Mouse (Mus musculus) left cerebral cortex, adult 2 months (tissue): ENCODE data around the gene Dnlz. TPM values are rescaled to one million over a fixed set of nuclear protein-coding genes. Genes with fewer than 3 reads are reported as not detected.
A peak's percentile ranks its signal among the peaks of the same experiment; 100 is the strongest.

ENCODE experiments used
- DNase-seq, 2 experiments: peaks; one replicate each; pipeline ENCODE4 v3.0.0; 2021 to 2022; ENCODE audit warnings: low spot score in 2 of 2, mixed read lengths in 1 of 2; ENCODE audit errors: extremely low spot score in 1 of 2
- H3K27ac ChIP-seq: fragments of 200-600 bp; 2 replicates; pipeline ENCODE4 v1.8.1; 2022
- H3K4me3 ChIP-seq: fragments of 200-600 bp; 2 replicates; pipeline ENCODE4 v1.8.1; 2022
- CTCF ChIP-seq: fragments of 200-600 bp; IDR thresholded peaks from 2 replicates; pipeline ENCODE4 v1.8.1; 2022; ENCODE audit warnings: antibody characterized with exemption, mild to moderate bottlenecking, moderate library complexity
- intact Hi-C: fragments of 180-260 bp; cut with DNase I; formaldehyde crosslinking; loops from one replicate; pipeline ENCODE4 v1.15.1; 2025
- total RNA-seq, 2 experiments: library from RNA; stranded (reverse); gene quantifications; 2 replicates each; pipeline ENCODE4 v1.2.3; 2021

Gene Dnlz
- total RNA-seq, 2 experiments from 2014 or later = 26.7 to 28.9 TPM

DNA sequence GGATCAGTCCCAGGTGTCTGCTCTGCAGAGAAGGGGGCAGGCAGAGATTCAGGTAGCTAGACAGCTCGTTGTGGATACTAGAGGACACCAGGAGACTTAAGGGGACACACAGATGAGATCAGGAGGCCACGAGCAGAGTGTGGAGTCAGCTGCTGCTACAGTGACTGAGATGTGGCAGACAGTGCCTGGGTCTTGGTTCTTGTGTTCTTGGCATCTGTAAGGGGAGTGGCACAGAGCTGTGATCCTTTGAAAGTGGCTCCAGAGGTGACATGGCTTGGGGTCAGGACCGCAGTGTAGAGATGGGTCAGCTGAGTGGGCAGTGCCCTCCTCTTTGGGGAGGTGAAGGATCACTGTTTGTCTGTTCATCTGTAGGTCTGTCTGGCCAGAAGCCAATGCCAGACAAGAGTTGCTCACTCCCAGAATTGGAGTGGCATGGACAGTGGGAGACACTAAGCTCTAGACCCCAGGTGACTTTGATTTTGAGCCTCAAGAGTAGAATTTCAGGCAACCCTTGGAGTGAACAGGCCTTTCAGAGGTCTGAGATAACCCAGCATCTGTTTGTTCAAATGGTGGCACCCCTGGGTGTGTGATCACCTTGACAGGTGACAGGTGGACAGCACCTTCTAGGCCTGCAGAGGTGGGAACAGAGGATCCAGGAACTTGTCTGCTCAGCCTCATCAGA is 33.8 kb downstream of the Dnlz start:
- no peak overlapping the region for H3K4me3 ChIP-seq
- no peak for DNase-seq

GRCm38 (mm10) chr2:26317371-26317770 is 34.5 kb downstream of the Dnlz start:
- TF ChIP-seq CTCF = no peak
- no peak overlapping the region for H3K4me3 ChIP-seq
- H3K27ac ChIP-seq = no peak overlapping the region
- DNase-seq = no peak
- intact Hi-C loops = loop anchor here (5.0 kb wide), 1 partner anchor 70 kb away; the partner anchor contains the start of genes Entr1 and Pmpca

More for the DNA sequence above, 33.8 kb downstream of the Dnlz start:
- H3K27ac ChIP-seq = no peak overlapping the region
- intact Hi-C loops = loop anchor here (5.0 kb wide), 1 partner anchor 69 kb away; the partner anchor contains the start of genes Entr1 and Pmpca
- no peak for TF ChIP-seq CTCF

DNA sequence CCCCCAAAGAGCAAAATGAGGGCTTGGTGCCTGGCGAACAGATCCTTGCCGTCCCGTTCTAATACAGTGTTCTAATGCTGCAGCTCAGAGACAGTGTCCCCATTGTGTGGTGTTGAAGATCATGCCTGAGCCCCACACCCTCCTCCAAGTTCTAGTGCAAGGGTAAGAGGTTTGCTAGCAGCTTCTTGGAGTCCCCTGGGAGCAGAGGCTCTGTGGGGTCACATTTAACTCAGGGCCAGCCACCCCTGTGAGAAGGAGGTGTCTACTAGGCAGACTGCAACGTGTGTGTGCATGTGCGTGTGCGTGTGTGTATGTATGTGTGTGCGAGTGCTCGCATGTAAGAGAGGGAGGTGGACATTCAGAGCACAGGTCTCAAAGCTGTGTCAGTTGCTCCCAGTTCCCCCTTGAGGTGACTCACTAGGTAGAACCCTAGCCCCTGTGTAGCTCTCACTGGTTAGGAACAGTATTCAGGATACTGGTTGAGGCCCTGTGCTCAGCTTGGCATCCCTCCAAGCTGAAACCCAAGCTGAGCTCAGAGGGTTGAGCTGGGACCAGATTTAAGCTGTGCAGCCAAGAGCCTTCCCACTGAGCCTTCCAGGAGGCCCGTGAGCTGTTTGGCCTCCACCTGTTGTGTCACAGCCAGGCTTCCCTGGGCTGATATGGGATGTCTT is 35.2 kb downstream of the Dnlz start:
- Histone ChIP-seq H3K4me3 (peak overlapping the region; percentile 69), H3K27ac (peak overlapping the region; percentile 95)
- intact Hi-C loops = loop anchor here (5.0 kb wide), 1 partner anchor 71 kb away; the partner anchor contains the start of genes Entr1 and Pmpca

GRCm38 (mm10) chr2:26315925-26316311 is 36.0 kb downstream of the Dnlz start:
- Histone ChIP-seq H3K27ac (peak overlapping the region; percentile 95), H3K4me3 (peak overlapping the region; percentile 69)
- intact Hi-C loops = loop anchor here (5.0 kb wide), 1 partner anchor 71 kb away; the partner anchor contains the start of genes Entr1 and Pmpca
- no peak for DNase-seq
- TF ChIP-seq CTCF = no peak

More for the DNA sequence above, 35.2 kb downstream of the Dnlz start:
- TF ChIP-seq CTCF = no peak
- DNase-seq = no peak

DNA sequence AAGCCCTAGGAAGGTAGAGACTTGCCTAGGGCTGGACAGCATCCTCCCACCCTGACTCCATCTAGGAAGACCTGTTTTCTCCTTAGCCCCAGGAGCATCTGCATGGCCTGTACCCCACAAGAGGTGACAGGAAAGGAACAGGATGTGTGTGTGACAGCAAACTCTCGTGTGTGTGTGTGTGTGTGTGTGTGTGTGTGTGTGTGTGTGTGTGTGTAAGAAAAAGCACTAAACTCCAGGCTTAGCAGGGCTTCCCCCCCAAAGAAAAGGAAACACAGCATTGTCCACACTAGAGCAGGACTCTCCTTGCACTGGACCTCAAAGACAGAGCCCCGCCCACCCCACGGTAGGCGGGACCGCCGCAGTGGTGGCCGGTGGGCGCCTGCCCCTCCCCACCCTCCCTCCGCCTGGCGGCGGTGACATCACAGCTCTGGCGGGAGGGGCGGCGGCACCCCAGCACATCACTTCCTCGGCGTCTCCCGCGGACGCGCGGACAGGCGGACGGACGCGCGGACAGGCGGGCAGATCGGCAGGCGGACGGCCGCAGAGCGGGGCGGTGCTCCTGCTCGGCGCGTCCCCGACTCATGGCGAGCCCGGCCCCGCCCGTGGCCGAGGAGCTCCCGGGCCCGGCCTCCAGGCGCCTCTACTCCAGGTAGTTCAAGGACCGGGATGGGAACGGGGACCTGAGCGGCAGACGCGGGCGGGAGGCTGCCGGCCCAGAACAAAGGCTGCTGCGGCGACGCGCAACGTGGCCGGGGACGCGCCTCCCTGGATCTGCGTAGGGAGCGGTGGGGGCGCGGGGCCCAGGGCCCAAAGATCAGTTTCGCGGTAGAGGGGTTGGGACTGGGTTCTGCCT is 36.6 kb downstream of the Dnlz start, which contains the start of gene Gpsm1:
Gene Gpsm1, plus strand, starts transcription at position 444 of the 853 bp plus-strand sequence.
- TF ChIP-seq CTCF = no peak; the same call in 1 of the 2 replicates
- Histone ChIP-seq H3K27ac (peak within 1 kb of the TSS; percentile 95), H3K4me3 (peak within 1 kb of the TSS; percentile 69)
- intact Hi-C loops = loop anchor here (5.0 kb wide), 1 partner anchor 72 kb away; the partner anchor contains the start of genes Entr1 and Pmpca
- DNase-seq = peak; percentile 78

GRCm38 (mm10) chr2:26314281-26315071 is 37.4 kb downstream of the Dnlz start:
- intact Hi-C loops = loop anchor here (5.0 kb wide), 1 partner anchor 73 kb away; the partner anchor contains the start of genes Entr1 and Pmpca
- DNase-seq = no peak
- H3K27ac ChIP-seq = peak overlapping the region; percentile 25; the same call in 1 of the 2 replicates

DNA sequence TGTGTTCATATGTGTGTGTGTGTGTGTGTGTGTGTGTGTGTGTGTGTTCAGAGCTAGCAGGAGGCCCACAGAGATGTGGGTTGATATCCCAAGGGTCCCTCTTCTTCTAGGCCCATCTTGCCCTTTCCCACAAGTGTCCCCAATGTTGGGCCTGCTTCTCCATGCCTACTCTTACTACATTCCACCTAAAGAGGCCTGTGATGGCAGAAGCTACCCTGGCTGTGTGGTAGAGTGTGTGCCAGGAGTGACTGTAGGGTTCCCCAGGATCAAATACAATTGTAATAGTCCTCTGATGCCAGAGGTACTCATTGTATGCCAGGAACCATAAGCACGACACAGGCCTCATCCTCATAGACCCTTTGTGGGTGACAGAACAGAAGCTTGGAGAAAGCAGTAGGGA is 38.5 kb downstream of the Dnlz start:
- intact Hi-C loops = no loop called here
- Histone ChIP-seq H3K27ac (no peak overlapping the region), H3K4me3 (no peak overlapping the region)
- no peak for TF ChIP-seq CTCF
- no peak for DNase-seq

More at GRCm38 (mm10) chr2:26314281-26315071, 37.4 kb downstream of the Dnlz start:
- no peak overlapping the region for H3K4me3 ChIP-seq
- TF ChIP-seq CTCF = no peak

DNA sequence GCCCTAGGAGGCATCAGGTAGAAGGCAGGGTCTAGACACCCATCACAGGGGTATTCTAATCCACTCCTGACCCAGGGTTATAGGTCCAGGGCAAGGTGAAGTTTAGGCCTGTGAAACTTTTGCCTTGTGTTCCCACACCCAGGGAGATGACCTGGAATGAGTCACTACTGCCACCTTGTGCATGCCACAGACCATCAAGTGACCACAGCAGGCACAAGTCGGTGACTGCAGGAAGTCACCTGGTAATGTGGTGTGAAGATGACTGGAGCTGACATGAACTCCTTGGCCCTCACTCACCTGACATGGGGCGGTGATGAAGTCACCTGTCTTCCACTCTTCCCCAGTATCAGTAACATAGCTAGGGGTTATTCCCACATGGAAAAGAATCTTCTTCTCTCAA is 39.1 kb downstream of the Dnlz start:
- intact Hi-C loops = no loop called here
- TF ChIP-seq CTCF = no peak
- Histone ChIP-seq H3K4me3 (no peak overlapping the region), H3K27ac (no peak overlapping the region)
- DNase-seq = no peak

DNA sequence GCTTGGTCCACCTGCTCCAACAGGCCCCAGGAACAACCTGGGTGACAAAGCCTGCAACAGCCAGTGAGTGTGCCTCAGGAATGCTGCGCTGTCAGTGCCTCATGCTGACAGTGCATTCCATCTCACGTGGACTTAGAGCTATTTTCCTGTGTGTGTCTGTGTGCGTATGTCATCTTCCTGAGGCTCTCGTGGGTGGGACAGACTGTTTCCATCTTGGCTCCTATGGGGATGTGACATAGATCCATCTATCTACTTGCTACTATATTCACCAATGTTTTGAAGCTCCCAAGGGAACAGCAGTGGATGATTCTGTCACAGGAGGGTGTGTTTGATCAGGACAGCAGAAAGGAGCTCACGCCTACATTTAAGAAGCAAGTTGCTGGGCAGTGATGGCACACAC is 40.0 kb downstream of the Dnlz start:
- no peak overlapping the region for H3K4me3 ChIP-seq
- no peak for DNase-seq
- no peak for TF ChIP-seq CTCF
- no peak overlapping the region for H3K27ac ChIP-seq
- intact Hi-C loops = no loop called here

- no peak for TF ChIP-seq CTCF
- Histone ChIP-seq H3K4me3 (no peak overlapping the region), H3K27ac (no peak overlapping the region)
- DNase-seq = no peak
- intact Hi-C loops = no loop called here
These were observed 42.2 kb downstream of the Dnlz start for GRCm38 (mm10) chr2:26309739-26310138.

GRCm38 (mm10) chr2:26306702-26307101 is 45.2 kb downstream of the Dnlz start:
- no peak for DNase-seq
- TF ChIP-seq CTCF = no peak
- no peak overlapping the region for H3K4me3 ChIP-seq
- intact Hi-C loops = no loop called here
- H3K27ac ChIP-seq = no peak overlapping the region
